Mouse (Mus musculus) urinary bladder, adult 18-20 months (tissue): ENCODE measurements around the gene Nppa.
"Not testable (repeated sequence)": the region's sequence is repeated elsewhere in the genome, so short reads cannot be mapped to it uniquely, and the experiment has no call there.

ENCODE experiments used
- DNase-seq, 2 experiments: peaks; one replicate each; pipeline ENCODE4 v3.0.0; 2022; ENCODE audit warnings: low spot score in 2 of 2, mixed read lengths in 2 of 2

Nppa gene

GRCm38 (mm10) chr4:148011332-148011731, 10.8 kb downstream of the Nppa start:
- DNase-seq: no peak

DNA sequence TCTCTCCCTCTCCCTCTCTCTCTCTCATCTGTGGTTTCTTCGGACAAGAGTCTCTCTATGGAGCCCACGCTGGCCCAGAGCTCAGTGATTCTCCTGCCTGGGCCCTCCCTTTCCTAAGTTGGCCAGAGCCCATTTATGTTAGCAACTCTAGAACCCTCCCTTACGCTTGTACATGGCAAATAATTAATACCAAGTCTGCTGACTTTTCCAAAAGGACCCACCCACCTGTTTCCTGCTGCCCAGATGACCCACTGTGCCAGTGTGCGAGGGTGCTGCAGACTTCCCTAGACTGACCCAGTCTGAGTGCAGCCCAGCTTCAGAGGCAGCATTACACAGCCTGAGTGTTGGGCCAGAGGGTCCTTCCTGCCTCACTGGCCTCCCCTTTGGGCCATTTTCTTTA, 11.7 kb downstream of the Nppa start:
- no peak for DNase-seq

DNA sequence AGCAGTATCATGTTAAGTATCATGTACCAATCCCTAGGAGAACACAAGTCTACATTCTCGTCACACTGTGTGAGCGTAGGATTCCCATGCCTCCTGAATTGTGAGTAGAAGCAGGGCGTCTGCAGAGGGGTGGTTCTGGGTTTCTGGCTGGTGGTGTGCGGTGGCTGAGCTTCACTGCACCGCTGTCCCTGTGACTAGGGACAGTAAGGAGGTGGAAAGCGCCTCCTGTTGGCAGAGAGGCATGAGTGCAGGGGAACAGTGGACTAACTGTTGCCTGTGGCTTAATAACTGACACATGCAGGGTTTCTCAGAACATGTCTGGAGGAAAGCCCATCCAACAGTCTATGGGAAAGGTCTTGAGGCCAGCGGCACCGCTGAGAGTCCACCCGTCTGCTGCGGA, 14.9 kb downstream of the Nppa start:
- DNase-seq: no peak

DNA sequence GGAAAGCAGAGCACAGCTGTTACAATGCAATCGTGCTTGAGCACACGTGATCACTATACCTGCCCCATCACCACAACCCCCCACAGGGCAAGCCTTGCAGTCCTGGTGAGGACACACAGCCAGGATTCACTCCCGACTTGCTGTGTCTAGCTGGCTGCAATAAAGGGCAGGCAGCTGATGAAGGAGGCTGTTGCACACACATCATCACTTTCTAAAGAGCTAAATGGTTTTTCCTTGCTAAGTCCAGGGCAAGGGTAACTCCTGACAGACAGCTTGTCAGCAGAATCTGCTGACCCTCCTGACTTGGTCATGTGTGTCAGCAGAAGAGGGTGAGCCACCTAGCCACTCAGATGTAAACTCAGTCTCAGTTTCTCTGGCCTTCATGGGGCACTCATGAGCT, 16.5 kb downstream of the Nppa start:
- no peak for DNase-seq

DNA sequence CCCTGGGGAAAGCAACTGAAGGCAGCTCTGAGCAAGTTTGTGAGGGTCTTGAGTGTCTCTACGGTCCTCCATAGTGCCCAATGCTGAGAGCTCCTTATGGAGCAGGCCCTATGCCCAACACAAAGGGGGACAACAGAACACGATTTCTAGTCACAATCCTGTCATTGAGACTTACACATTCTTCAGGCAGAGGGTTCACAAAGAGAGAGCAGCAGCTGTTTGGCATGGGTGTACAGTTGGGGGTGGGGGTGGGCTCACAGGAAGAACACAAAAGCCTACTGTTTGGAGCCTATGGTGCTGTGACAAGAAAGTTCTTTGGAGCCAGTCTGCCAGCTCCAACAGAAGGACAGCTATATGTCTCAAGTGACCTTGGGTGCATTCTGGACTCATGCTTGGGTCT, 17.9 kb downstream of the Nppa start:
- no peak for DNase-seq

GRCm38 (mm10) chr4:148024003-148024402, 23.5 kb downstream of the Nppa start:
- DNase-seq: no peak

GRCm38 (mm10) chr4:148029297-148029696, 28.8 kb downstream of the Nppa start:
- DNase-seq: no peak

DNA sequence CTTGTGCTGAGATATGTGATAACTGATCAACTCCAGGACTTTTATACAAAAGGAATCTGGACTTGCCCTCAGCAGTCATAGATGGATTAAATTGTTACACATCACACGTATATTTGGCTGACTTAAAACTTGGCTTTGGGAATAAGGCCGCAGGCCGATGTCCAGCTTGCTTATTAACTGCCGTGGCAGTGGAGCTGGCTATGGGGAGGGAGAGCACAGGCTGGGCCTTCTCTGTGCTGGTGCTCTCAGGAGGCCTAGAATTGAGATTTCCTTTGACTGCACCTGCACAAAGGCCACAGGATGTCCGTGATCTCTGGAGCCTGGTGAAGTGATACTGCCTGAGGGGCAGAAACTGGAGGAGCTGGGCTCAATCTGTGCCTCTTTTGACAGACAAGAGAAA, 30.0 kb downstream of the Nppa start:
- DNase-seq: no peak

GRCm38 (mm10) chr4:148033858-148034410, 33.4 kb downstream of the Nppa start:
- no peak for DNase-seq

- no peak for DNase-seq
These were observed 34.9 kb downstream of the Nppa start for GRCm38 (mm10) chr4:148035440-148035839.

DNA sequence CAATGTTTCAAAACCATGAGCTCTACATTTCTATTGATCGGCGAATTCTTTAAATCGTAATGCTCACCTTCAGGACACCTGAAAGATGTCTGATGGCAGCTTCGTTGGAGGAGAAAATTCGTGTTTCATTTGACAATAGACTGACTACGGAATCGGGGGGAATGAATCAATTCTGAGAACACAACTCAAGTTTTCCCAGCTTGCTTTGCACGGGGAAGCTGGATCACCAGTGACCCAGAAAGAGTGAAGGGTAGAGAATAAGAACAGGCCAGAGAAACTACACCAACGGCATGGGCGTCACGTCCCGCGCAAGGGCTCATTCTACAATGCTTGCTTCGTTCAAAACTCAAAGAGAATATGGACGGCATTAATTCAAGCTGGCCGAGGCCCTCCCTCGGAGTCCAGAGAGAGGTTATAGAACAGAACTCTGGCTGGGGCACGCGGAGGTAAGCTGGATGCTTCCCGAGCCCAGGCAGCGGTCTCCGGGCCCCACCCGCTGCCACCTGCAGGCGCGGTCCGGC, 37.6 kb downstream of the Nppa start:
- DNase-seq: no peak

DNA sequence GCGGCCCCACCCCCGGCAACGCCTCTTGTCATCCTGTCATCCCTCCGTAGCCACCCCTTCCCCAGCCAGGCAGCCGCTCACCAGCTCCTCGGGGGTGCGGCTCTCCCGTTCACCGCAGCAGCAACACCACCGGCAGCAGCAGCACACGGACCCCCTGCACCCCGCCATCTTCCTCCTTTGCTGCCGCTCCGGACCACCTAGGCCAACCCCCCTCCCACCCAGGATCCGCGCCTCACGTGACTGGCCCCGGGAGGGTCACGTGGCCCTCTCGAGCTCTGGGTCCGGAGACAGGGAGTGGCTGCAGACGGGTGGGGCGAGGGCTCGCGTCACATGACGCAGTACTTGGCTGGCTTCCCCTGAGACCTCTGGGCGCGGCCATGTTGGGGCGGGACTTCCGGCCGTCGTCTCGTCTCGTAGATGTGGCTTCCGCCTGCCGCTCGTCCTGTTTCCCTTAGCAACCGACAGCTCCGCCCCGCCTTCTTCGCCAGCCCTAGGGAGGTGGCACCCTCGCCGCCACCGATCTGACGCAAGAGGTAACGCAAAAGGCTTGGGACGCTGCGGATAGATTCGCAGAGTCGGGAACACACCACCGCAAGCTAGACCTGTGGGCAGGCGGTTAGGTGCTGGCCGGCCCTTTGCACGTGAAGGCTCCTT, 38.2 kb downstream of the Nppa start, which contains the start of the genes Clcn6 and Mthfr:
Gene Clcn6, minus strand, starts transcription at position 222 of the 654 bp plus-strand sequence.
Gene Mthfr, plus strand, starts transcription at position 478 of the 654 bp plus-strand sequence.
- peak; percentile 97 to 99 for DNase-seq

DNA sequence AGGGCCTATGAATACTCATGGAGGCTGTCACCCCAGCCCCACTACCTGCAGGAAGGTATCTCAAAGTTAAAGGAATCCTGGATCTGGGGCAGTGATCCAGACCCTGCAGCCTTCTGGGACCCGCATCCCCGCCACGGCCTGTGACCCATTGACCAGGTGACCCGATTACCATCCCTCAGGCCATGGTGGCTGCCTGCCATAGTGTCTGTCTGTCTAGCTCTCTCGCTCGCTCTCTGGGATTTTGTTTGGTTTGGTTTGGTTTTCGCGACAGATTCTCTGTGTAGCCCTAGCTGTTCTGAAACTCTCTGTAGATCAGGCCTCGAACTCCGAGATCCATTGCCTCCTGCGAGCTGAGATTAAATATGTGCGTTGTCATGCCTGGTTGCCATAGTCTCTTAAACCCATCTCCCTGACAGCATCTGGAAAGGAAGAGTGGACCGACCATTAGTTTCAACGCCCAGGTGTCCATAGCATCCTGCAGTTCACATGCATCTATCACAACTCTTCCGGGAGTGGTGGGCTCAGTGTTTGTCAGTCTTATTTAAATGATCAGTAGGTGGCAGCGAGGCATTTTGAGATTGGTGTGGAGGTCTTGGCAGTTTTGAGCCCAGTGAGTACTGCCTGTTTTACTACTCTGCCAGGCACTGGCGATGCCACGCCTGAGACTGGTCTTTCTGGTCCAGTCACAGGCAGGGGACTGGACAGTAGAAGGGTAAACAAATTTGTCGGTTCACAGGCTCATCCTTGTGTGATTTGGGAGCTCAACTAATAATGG, 38.9 kb downstream of the Nppa start:
- DNase-seq: peak; percentile 14 to 24

- DNase-seq: no peak
These were observed 39.7 kb downstream of the Nppa start for GRCm38 (mm10) chr4:148040029-148040830.

- peak; percentile 31 to 67 for DNase-seq
These were observed 40.5 kb downstream of the Nppa start for GRCm38 (mm10) chr4:148040933-148041610.

DNA sequence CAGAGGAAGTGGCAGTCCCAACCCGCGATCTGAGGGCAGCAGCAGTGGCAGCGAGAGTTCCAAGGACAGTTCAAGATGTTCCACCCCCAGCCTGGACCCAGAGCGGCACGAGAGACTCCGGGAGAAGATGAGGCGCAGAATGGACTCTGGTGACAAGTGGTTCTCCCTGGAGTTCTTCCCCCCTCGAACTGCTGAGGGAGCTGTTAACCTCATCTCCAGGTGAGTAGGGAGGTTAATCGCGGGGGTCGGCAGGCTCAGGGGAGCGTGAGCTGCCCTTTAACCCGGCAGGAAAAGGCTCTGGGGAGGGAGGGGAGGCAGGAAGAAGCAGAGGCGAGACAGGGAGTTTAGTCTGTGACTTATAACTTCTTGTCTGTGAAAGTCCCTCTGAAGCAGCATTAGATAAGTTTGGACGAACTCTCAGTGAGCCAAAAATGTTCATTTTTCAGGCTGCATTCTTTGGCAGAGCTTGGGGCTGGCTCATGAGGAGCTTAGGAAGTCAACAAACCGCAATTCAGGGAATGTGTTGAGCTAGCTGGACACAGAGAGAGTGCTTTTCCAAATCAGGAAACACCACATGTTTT, 41.2 kb downstream of the Nppa start:
- no peak for DNase-seq

DNA sequence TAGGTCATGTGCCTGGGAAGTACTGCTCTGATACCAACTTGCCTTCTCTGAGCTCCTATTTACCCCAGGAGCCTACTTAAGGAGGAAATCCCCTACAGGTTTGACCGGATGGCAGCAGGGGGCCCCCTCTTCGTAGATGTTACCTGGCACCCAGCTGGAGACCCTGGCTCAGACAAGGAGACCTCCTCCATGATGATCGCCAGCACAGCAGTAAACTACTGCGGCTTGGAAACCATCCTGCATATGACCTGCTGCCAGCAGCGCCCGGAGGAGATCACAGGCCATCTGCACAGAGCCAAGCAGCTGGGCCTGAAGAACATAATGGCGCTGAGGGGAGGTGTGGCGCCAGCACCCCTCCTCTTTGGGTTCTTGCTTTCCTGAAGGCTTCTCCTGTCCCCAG, 42.8 kb downstream of the Nppa start:
- not testable (repeated sequence) for DNase-seq

DNA sequence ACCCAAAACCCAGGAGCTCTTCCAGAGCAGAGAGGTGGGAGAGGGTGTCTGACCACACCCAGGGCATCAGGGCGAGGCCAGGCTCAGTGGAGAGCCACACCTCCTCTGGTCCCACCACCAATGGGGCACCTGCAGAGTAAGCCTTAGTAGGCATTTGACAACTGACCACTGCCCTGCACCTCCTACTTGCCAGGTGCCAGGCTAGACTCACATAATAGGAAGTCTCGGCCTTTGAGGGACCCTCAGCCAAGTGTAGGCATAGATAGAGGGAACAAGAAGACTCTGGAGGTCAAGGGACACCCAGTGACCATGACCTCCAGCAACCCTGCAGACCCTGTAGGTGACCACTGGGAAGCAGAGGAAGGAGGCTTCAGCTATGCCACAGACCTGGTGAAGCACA, 43.6 kb downstream of the Nppa start:
- no peak for DNase-seq

- DNase-seq: no peak
These were observed 46.0 kb downstream of the Nppa start for GRCm38 (mm10) chr4:148046450-148047031.

GRCm38 (mm10) chr4:148050396-148050914, 49.9 kb downstream of the Nppa start:
- not testable (repeated sequence) for DNase-seq
